Mouse (Mus musculus) heart, adult 2 months (tissue): ENCODE measurements around the gene Tspan12.
A peak's percentile ranks its signal among the peaks of the same experiment; 100 is the strongest.

Experiments
- CTCF ChIP-seq: fragments of 200-600 bp; IDR thresholded peaks from 2 replicates; pipeline ENCODE4 v1.8.1; 2022; ENCODE audit warnings: antibody characterized with exemption, mild to moderate bottlenecking, moderate library complexity
- EP300 ChIP-seq: fragments of 200-500 bp; IDR thresholded peaks from 2 replicates; pipeline ENCODE4 v1.6.1; 2011; ENCODE audit warnings: low read depth, low read length, control low read depth; ENCODE audit not compliant: insufficient read depth
- POLR2A ChIP-seq: fragments of 200-500 bp; IDR thresholded peaks from 2 replicates; pipeline ENCODE4 v1.6.1; 2011; ENCODE audit warnings: mild to moderate bottlenecking, low read depth, low read length, control low read depth; ENCODE audit not compliant: insufficient read depth

DNA sequence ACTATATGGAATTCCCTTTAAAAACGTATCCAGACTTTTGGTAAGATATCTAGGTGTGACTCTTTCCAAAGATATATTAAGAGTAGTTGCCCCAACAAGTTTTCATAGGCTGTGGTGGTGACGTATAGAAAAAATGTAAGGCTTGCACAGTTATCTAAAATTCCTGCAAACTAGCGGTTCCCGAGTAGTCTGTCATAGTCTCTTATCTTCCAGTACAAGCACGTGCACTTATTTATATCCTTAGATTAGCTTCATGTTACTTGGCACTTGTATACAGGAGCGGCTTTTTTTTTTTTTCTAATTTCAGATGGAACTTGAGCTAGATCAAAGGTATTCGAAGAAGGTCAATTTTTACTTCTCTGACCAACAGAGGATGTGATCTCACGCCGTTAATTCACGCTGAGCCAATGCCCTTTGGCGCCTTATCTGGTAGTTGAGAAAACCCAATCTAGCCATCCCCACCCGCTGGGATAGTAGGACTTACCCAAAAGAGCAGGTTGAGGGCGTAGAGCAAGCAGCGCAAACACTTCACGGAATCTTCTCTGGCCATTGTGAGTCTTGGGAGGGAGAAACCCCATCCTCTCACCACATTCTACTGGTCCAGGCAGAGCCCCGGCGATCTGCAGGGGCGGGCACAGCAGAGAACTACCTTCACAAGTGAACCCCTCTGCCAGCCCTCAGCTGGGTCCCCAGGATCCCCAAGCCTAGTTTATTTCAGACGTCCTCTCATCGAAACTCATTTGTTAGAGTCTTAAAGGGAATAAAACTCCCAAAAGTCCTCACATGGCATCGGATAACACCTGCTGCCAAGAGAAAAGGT, 1.6 kb downstream of the Tspan12 start:
- TF ChIP-seq CTCF (no peak), POLR2A (0 out of 2 replicates have a peak, but pooled peaks have one; percentile 39), EP300 (no peak)
